Comparison of ENCODE assay signal across 10 mouse cellular contexts in genomic region chr1:42229711-42230110, GRCm38 (mm10).
DNase-seq lines count a peak whose midpoint lies in the region; ATAC-seq and TF ChIP-seq lines count a peak whose summit lies in the region.
"Had no signal": no experiment of that assay in that cellular context is flagged by ENCODE, and none has a peak within 500 bp of the region (broad histone marks: within the 10 kb centered on the region; RNA-seq: fewer than 3 reads in every experiment).

No protein-coding gene starts in this region.

- no peak overlapping the region for H3K27ac ChIP-seq in heart, adult 2 months
- H3K27ac ChIP-seq in intestine, postnatal 0 days (ENCODE audit: low read depth, low read length), result no peak overlapping the region
- no peak overlapping the region for H3K27ac ChIP-seq in stomach, postnatal 0 days (replicated peaks)

- no peaks in the 10 kb centered on the region for H3K9me3 ChIP-seq in intestine, postnatal 0 days (ENCODE audit: control insufficient read depth)
- no peaks in the 10 kb centered on the region for H3K9me3 ChIP-seq in stomach, postnatal 0 days (ENCODE audit: control insufficient read depth, low read length)

- no peak overlapping the region for H3K4me3 ChIP-seq in heart, adult 2 months
- H3K4me3 ChIP-seq in intestine, postnatal 0 days (ENCODE audit: low read depth, low read length), result no peak overlapping the region
- H3K4me3 ChIP-seq in stomach, postnatal 0 days (ENCODE audit: low read depth, low read length), result no peak overlapping the region; the same call in 1 of the 2 replicates
- H3K4me3 ChIP-seq: megakaryocyte, embryonic 14.5 days had no signal

- TF ChIP-seq EP300 in heart, adult 2 months (IDR thresholded peaks at IDR 0.05; ENCODE audit: insufficient read depth, low read depth, low read length), result no peak
- no peak for TF ChIP-seq EP300 in stomach, postnatal 0 days (optimal IDR thresholded peaks at IDR 0.05)

- DNase-seq in heart, adult 2 months, result peak; percentile 6 to 16
- DNase-seq in heart, postnatal 25 days (ENCODE audit: low spot score), result no peak
- peak; percentile 29 for DNase-seq in urinary bladder, postnatal 14 days (ENCODE audit: low spot score)
- DNase-seq in urinary bladder, adult 2 months (ENCODE audit: low spot score), result no peak
- no peak for DNase-seq in stomach, postnatal 0 days (ENCODE audit: low spot score)
- no peak for DNase-seq in adrenal gland, postnatal 25 days
- DNase-seq: spleen, adult 18-20 months had no signal

- no peaks in the 10 kb centered on the region for H3K36me3 ChIP-seq in heart, adult 2 months (ENCODE audit: control insufficient read depth, insufficient read depth, low read length)
- no peaks in the 10 kb centered on the region for H3K36me3 ChIP-seq in intestine, postnatal 0 days (ENCODE audit: control insufficient read depth, insufficient read depth)
- H3K36me3 ChIP-seq in stomach, postnatal 0 days (ENCODE audit: control insufficient read depth, insufficient read depth, low read length), result no peaks in the 10 kb centered on the region

- no peaks in the 10 kb centered on the region for H3K79me2 ChIP-seq in heart, adult 2 months (replicated peaks; ENCODE audit: control insufficient read depth, insufficient read depth, low read length)

- 53% methylated on average over 12 of the region's 12 CpGs for WGBS in heart, adult 2 months
- WGBS in intestine, postnatal 0 days, result 64% methylated on average over 12 of the region's 12 CpGs
- 32% methylated on average over 12 of the region's 12 CpGs for WGBS in stomach, postnatal 0 days

- TF ChIP-seq POLR2A in heart, adult 2 months (IDR thresholded peaks at IDR 0.05; ENCODE audit: insufficient read depth, low read depth, low read length), result no peak

- no peaks in the 10 kb centered on the region for H3K4me1 ChIP-seq in heart, adult 2 months (ENCODE audit: control insufficient read depth, insufficient read depth, low read length)
- H3K4me1 ChIP-seq in intestine, postnatal 0 days (replicated peaks; ENCODE audit: control insufficient read depth, insufficient read depth, low read length), result no peaks in the 10 kb centered on the region
- H3K4me1 ChIP-seq in stomach, postnatal 0 days (replicated peaks; ENCODE audit: control insufficient read depth, insufficient read depth), result no peaks in the 10 kb centered on the region
- H3K4me1 ChIP-seq: megakaryocyte, embryonic 14.5 days had no signal

- H3K27me3 ChIP-seq in heart, adult 2 months (ENCODE audit: control insufficient read depth, insufficient read depth, low read length), result no peaks in the 10 kb centered on the region
- H3K27me3 ChIP-seq in intestine, postnatal 0 days (replicated peaks; ENCODE audit: control insufficient read depth, insufficient read depth, low read length), result no peaks in the 10 kb centered on the region
- H3K27me3 ChIP-seq in stomach, postnatal 0 days (ENCODE audit: control insufficient read depth, insufficient read depth, low read length), result no peaks in the 10 kb centered on the region
- H3K27me3 ChIP-seq: megakaryocyte, embryonic 14.5 days had no signal

- H3K4me2 ChIP-seq in intestine, postnatal 0 days (replicated peaks; ENCODE audit: low read depth), result peak overlapping the region; percentile 32; the same call in 1 of the 2 replicates
- peak overlapping the region; percentile 8; the same call in 1 of the 2 replicates for H3K4me2 ChIP-seq in stomach, postnatal 0 days (replicated peaks; ENCODE audit: low read depth)

- no peak for TF ChIP-seq CTCF in heart, adult 2 months (IDR thresholded peaks at IDR 0.05)
- TF ChIP-seq CTCF in intestine, postnatal 0 days (IDR thresholded peaks at IDR 0.05; ENCODE audit: low read depth), result no peak
- no peak for TF ChIP-seq CTCF in stomach, postnatal 0 days (IDR thresholded peaks at IDR 0.05; ENCODE audit: low read depth)

- no peak for ATAC-seq in intestine, postnatal 0 days
- no peak for ATAC-seq in stomach, postnatal 0 days (ENCODE audit: low FRiP score, low TSS enrichment)
- no peak for ATAC-seq in erythroblast, adult 5-6 weeks (replicated peaks; ENCODE audit: low FRiP score, poor library complexity, severe bottlenecking)

- H3K9ac ChIP-seq in heart, adult 2 months (ENCODE audit: low read depth, low read length), result no peak overlapping the region
- H3K9ac ChIP-seq in intestine, postnatal 0 days (ENCODE audit: low read depth, low read length), result no peak overlapping the region
- H3K9ac ChIP-seq in stomach, postnatal 0 days (ENCODE audit: low read length), result no peak overlapping the region

- intact Hi-C loops in heart, adult 2 months (cut with DNase I), result no loop called here
- intact Hi-C loops in heart, postnatal 25 days (cut with DNase I), result loop anchor here (10.0 kb wide), 1 partner anchor 415 kb away; no protein-coding TSS in a partner anchor

Comparison
In these comparisons a context has a peak if more than half of its experiments do, and no peak if none do; other contexts are left out.
1. DNase-seq: peak in heart, adult 2 months (2 of 2) and urinary bladder, postnatal 14 days (single experiment); none in heart, postnatal 25 days (single experiment), urinary bladder, adult 2 months (single experiment), stomach, postnatal 0 days (single experiment) and adrenal gland, postnatal 25 days (single experiment).